Mouse (Mus musculus) ES-Bruce4 (cell line): ENCODE data around the gene Lsm4.

Experiments
- CTCF ChIP-seq: IDR thresholded peaks from one replicate; pipeline ENCODE4 v1.8.1; 2011; ENCODE audit warnings: low read depth, low read length
- EP300 ChIP-seq: IDR thresholded peaks from 2 replicates; pipeline ENCODE4 v1.6.1; 2011; ENCODE audit warnings: low read depth, low read length; ENCODE audit not compliant: insufficient read depth
- POLR2A ChIP-seq: IDR thresholded peaks from one replicate; pipeline ENCODE4 v1.8.1; 2011; ENCODE audit warnings: low read length; ENCODE audit not compliant: insufficient read depth

DNA sequence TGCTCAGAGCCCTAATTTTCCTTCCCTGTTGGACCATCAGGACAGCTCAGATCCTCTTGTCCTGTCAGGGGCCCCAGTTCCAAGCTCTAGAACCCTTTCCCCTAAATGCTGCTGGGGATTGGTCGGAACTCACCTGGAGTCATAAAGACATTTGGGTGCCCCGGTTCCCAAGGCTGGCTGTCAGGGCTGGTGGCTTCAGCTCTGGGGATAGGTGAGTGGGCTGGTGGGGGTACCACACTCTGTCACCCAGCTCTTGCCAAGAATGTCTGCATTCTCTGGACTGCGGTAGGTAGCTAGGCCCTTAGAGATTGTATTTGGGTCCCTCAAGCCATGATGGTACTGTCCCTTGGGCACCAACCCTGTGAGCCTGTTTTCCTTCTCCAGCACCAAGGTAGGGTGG lies 30.2 kb downstream of the Lsm4 start, which contains the start of gene Iqcn:
- TF ChIP-seq CTCF (no peak), POLR2A (no peak), EP300 (no peak)
